Mouse (Mus musculus): ENCODE measurements at regions not wholly inside any gene's neighbourhood (a gene's known extent, or its start where the extent isn't known, plus 50 kb on each side); places are given as distances from the start of the nearest gene placed in this dataset.

DNA sequence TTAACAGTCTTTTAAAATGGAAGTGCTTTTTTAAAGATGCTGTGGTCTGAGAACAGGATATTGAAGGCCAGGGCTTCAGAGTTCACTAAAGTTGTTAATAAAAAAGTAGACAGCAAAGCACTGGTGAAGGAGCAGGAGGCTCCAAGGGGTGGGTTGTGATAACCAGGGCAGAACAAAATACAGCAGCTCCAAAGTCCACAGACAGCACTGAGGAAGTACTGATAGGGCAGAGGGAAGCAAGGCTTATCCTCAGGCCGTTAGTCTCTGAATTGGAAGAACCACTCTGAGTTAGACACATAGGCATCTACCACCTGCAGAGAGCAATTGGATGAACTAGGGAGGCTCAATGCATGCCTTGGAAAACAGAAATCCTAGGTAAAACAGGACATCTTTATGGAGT lies 62.1 kb downstream of the P2ry1 start:
- Histone ChIP-seq H3K36me3 (replicated peaks) (no peaks in the 10 kb centered on the region), H3K4me1 (peaks cover 3% of the 10 kb centered on the region; the same call in 1 of the 2 replicates), H3K4me3 (no peak overlapping the region), H3K27ac (no peak overlapping the region), H3K9me3 (no peaks in the 10 kb centered on the region), H3K27me3 (ENCODE audit: poor library complexity, severe bottlenecking) (no peaks in the 10 kb centered on the region)
- no peak for DNase-seq (ENCODE audit: extremely low spot score, low spot score)
- WGBS = 77% methylated on average over 1 of the region's 1 CpGs

- H3K4me1 ChIP-seq = peaks cover 3% of the 10 kb centered on the region; the same call in 1 of the 2 replicates
- WGBS = 55% methylated on average over 1 of the region's 1 CpGs
- no peaks in the 10 kb centered on the region for H3K27me3 ChIP-seq (ENCODE audit: poor library complexity, severe bottlenecking)
- no peaks in the 10 kb centered on the region for H3K9me3 ChIP-seq
- DNase-seq (ENCODE audit: extremely low spot score, low spot score) = no peak
- H3K27ac ChIP-seq = no peak overlapping the region
- H3K4me3 ChIP-seq = no peak overlapping the region
- H3K36me3 ChIP-seq (replicated peaks) = no peaks in the 10 kb centered on the region
These were observed 64.5 kb downstream of the P2ry1 start for GRCm38 (mm10) chr3:61067067-61067466.

DNA sequence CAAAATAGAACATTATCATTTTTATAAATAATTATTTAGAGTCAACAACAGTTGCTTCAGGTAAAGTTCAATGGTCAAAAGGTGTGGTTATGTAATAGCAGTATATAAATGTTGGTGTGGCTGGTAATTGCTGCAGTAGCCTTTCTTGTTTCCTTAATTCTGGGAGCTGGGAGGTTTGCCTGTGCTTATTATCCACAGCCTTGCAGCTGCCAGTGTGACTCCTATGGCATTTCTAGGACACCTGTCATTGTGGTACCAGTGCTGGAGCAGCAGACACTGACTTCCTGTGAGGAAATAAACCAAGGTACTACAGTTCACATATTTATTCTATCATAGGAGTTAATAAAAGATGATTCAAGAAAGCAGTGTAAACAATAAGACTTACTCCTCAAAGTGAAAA lies 65.6 kb downstream of the P2ry1 start:
- H3K4me3 ChIP-seq = no peak overlapping the region

GRCm38 (mm10) chr3:61071041-61071440 lies 68.4 kb downstream of the P2ry1 start:
- no peaks in the 10 kb centered on the region for H3K27me3 ChIP-seq (ENCODE audit: poor library complexity, severe bottlenecking)
- H3K9me3 ChIP-seq = no peaks in the 10 kb centered on the region
- no peak for DNase-seq (ENCODE audit: extremely low spot score, low spot score)
- WGBS = 82% methylated on average over 1 of the region's 1 CpGs
- H3K27ac ChIP-seq = no peak overlapping the region
- H3K4me1 ChIP-seq = peaks cover 3% of the 10 kb centered on the region; the same call in 1 of the 2 replicates
- H3K36me3 ChIP-seq (replicated peaks) = no peaks in the 10 kb centered on the region
- H3K4me3 ChIP-seq = no peak overlapping the region

More for the DNA sequence above, 65.6 kb downstream of the P2ry1 start:
- Histone ChIP-seq H3K27me3 (ENCODE audit: poor library complexity, severe bottlenecking) (no peaks in the 10 kb centered on the region), H3K27ac (no peak overlapping the region), H3K4me1 (peaks cover 3% of the 10 kb centered on the region; the same call in 1 of the 2 replicates), H3K9me3 (no peaks in the 10 kb centered on the region), H3K36me3 (replicated peaks) (no peaks in the 10 kb centered on the region)
- no peak for DNase-seq (ENCODE audit: extremely low spot score, low spot score)

DNA sequence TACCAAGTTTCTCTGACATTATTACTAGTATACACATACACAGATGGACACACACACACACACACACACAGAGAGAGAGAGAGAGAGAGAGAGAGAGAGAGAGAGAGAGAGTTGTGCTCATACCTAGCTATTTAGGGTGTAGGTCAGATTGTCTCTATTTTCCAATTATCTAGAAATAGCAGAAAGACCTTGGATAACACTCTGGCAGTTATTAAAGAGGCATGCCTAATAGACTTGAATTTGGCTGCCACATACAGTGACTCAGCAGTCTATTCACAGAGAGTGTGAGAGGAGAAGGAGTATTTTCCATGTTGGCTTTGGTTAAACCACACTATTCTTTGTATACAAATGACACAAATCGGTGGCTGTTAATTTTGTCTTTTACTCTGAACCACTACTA lies 69.7 kb downstream of the P2ry1 start:
- Histone ChIP-seq H3K4me3 (no peak overlapping the region), H3K9me3 (no peaks in the 10 kb centered on the region), H3K27me3 (ENCODE audit: poor library complexity, severe bottlenecking) (no peaks in the 10 kb centered on the region), H3K36me3 (replicated peaks) (no peaks in the 10 kb centered on the region), H3K27ac (no peak overlapping the region), H3K4me1 (no peaks in the 10 kb centered on the region)
- DNase-seq (ENCODE audit: extremely low spot score, low spot score) = no peak
- 97% methylated on average over 1 of the region's 1 CpGs for WGBS

DNA sequence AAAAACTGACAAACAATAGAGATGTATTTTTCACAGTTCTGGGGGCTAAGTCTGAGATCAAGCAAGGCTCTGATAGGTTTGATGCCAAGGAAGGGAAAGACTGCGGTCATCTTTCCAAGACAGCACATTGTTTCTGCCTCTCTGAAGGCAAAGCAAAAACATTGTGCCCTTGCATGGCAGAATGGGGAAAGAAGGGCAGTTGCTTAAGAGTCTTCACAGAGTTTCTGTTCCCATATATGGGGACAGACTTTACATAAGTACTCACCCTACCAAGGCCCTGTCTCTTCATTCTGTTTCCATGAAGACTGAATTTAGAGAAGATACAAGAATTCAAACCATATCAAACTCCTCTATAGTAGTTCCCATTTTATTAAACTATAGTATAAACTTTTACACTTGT lies 70.5 kb downstream of the P2ry1 start:
- Histone ChIP-seq H3K36me3 (replicated peaks) (no peaks in the 10 kb centered on the region), H3K27me3 (ENCODE audit: poor library complexity, severe bottlenecking) (no peaks in the 10 kb centered on the region), H3K4me1 (no peaks in the 10 kb centered on the region), H3K4me3 (no peak overlapping the region), H3K27ac (no peak overlapping the region), H3K9me3 (no peaks in the 10 kb centered on the region)
- DNase-seq (ENCODE audit: extremely low spot score, low spot score) = no peak
- 94% methylated on average over 1 of the region's 1 CpGs for WGBS

GRCm38 (mm10) chr3:61073806-61074205 lies 71.2 kb downstream of the P2ry1 start:
- H3K4me1 ChIP-seq = no peaks in the 10 kb centered on the region
- no peak overlapping the region for H3K27ac ChIP-seq
- no peak for DNase-seq (ENCODE audit: extremely low spot score, low spot score)
- H3K27me3 ChIP-seq (ENCODE audit: poor library complexity, severe bottlenecking) = no peaks in the 10 kb centered on the region
- 93% methylated on average over 4 of the region's 4 CpGs for WGBS
- H3K36me3 ChIP-seq (replicated peaks) = no peaks in the 10 kb centered on the region
- H3K9me3 ChIP-seq = no peaks in the 10 kb centered on the region
- H3K4me3 ChIP-seq = no peak overlapping the region

DNA sequence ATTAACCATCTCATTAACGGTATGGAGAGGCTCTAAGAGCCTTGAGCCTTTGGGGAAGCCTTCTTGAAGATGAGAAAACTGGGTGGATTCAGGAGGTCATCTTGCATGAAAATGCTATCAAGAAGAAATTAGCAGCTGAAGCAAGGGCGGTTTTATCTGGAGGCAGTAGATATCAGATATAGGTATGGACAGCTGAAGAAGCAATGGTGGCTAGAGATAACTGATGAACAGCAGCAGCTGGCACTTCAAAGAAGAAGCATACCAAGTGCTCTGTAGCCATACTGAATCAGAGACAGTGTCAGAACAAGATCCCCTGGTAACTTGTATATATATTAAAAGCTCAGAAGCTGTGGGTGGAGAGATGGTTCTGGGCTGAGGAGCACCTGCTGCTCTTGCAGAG lies 73.2 kb downstream of the P2ry1 start:
- no peaks in the 10 kb centered on the region for H3K27me3 ChIP-seq (ENCODE audit: poor library complexity, severe bottlenecking)
- H3K36me3 ChIP-seq (replicated peaks) = no peaks in the 10 kb centered on the region
- H3K4me3 ChIP-seq = no peak overlapping the region
- H3K4me1 ChIP-seq = no peaks in the 10 kb centered on the region
- H3K27ac ChIP-seq = no peak overlapping the region
- 65% methylated on average over 2 of the region's 2 CpGs for WGBS
- DNase-seq (ENCODE audit: extremely low spot score, low spot score) = no peak
- no peaks in the 10 kb centered on the region for H3K9me3 ChIP-seq

GRCm38 (mm10) chr3:61089931-61090330 lies 87.3 kb downstream of the P2ry1 start:
- Histone ChIP-seq H3K27ac (no peak overlapping the region), H3K4me3 (no peak overlapping the region), H3K36me3 (replicated peaks) (no peaks in the 10 kb centered on the region), H3K9me3 (no peaks in the 10 kb centered on the region), H3K27me3 (ENCODE audit: poor library complexity, severe bottlenecking) (no peaks in the 10 kb centered on the region), H3K4me1 (no peaks in the 10 kb centered on the region)
- WGBS = 94% methylated on average over 1 of the region's 1 CpGs
- DNase-seq (ENCODE audit: extremely low spot score, low spot score) = no peak

DNA sequence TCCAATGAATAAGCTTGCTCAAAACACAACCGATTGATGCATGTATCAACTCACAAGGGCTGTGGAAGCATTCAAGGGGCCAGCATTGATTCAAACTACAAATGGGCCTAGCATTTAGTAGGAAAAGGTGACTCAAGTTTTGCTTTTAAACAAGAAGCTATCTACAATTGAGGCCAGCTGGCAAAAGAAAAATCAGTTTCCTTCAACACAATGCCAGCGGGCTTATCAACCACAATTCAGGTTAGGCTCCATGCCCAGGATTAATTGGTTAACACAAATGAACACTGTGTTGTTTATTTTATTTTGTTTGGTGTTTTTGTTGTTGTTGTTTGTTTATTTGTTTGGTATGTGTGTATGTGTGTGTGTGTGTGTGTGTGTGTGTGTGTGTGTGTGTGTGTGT lies 89.4 kb downstream of the P2ry1 start:
- H3K9me3 ChIP-seq = no peaks in the 10 kb centered on the region
- no peaks in the 10 kb centered on the region for H3K27me3 ChIP-seq (ENCODE audit: poor library complexity, severe bottlenecking)
- 92% methylated on average over 2 of the region's 2 CpGs for WGBS
- no peaks in the 10 kb centered on the region for H3K4me1 ChIP-seq
- H3K36me3 ChIP-seq (replicated peaks) = no peaks in the 10 kb centered on the region
- H3K4me3 ChIP-seq = no peak overlapping the region
- no peak for DNase-seq (ENCODE audit: extremely low spot score, low spot score)
- H3K27ac ChIP-seq = no peak overlapping the region

DNA sequence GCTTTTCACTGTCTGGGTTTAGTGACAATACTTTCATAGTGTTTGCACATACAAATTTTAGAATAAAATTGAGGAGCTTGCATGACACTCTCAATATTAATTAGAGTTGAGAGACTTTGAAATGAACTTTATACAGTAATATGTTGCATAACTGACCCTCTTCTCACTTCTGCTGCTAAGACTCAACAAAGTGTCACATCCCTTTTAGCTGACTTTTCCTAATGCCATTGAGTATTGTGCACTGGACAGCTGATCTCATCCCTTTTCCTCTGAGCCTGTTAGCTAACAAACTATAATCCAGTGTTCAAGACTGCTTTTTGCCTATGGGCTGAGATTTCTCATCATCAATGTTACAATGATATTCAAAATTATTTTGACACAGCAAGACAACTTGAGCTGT lies 113.8 kb downstream of the P2ry1 start:
- Histone ChIP-seq H3K9me3 (no peaks in the 10 kb centered on the region), H3K27me3 (ENCODE audit: poor library complexity, severe bottlenecking) (no peaks in the 10 kb centered on the region), H3K4me3 (no peak overlapping the region), H3K36me3 (replicated peaks) (no peaks in the 10 kb centered on the region), H3K4me1 (no peaks in the 10 kb centered on the region), H3K27ac (no peak overlapping the region)
- no peak for DNase-seq (ENCODE audit: extremely low spot score, low spot score)

GRCm38 (mm10) chr3:61133096-61133495 lies 130.5 kb downstream of the P2ry1 start:
- H3K4me3 ChIP-seq = no peak overlapping the region
- H3K9me3 ChIP-seq = no peaks in the 10 kb centered on the region
- no peaks in the 10 kb centered on the region for H3K27me3 ChIP-seq (ENCODE audit: poor library complexity, severe bottlenecking)
- H3K4me1 ChIP-seq = no peaks in the 10 kb centered on the region
- 74% methylated on average over 1 of the region's 1 CpGs for WGBS
- H3K36me3 ChIP-seq (replicated peaks) = no peaks in the 10 kb centered on the region
- no peak overlapping the region for H3K27ac ChIP-seq
- no peak for DNase-seq (ENCODE audit: extremely low spot score, low spot score)

DNA sequence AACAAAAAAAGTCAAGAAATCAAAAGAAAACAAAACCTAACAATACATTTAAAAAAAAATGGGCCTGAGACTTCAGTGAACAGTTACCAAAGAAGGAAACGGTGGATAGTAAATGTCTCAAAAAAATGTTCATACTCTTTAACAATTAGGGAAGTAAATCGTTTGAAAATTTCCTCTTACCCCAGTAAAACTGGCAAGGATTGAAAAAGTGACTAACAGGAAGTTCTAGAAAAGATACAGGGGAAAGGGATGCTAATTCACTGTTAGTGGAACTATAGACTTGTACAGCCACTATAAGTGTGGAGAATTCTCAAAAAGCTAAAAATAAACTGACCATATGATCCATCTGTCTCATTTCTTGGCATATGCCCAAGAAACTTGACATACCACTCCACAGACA lies 151.5 kb downstream of the P2ry1 start:
- no peaks in the 10 kb centered on the region for H3K36me3 ChIP-seq (replicated peaks)
- no peak for DNase-seq (ENCODE audit: extremely low spot score, low spot score)
- H3K27me3 ChIP-seq (ENCODE audit: poor library complexity, severe bottlenecking) = no peaks in the 10 kb centered on the region
- WGBS = 88% methylated on average over 2 of the region's 2 CpGs
- no peaks in the 10 kb centered on the region for H3K4me1 ChIP-seq
- H3K4me3 ChIP-seq = no peak overlapping the region
- no peak overlapping the region for H3K27ac ChIP-seq
- no peaks in the 10 kb centered on the region for H3K9me3 ChIP-seq

DNA sequence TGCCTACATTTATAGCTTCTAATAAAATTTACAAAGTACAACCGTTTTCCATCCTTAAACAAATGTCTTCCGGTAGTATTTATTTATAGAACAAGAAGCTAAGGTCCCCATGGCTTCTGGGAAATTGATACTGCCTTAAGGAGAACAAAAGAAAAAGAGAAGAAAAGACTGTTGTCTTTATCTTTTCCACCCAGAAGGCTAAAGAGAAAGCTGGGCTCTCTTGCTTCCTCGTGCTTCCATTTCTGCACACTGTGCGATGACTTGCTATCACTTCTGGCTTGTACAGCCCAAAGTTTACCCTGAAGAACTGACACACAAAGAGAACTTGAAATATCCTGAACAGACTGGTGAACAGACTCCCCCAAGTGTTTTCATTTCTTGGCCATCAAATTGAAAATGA lies 157.2 kb downstream of the P2ry1 start:
- Histone ChIP-seq H3K27ac (no peak overlapping the region), H3K4me1 (no peaks in the 10 kb centered on the region), H3K36me3 (replicated peaks) (no peaks in the 10 kb centered on the region), H3K9me3 (no peaks in the 10 kb centered on the region), H3K27me3 (ENCODE audit: poor library complexity, severe bottlenecking) (no peaks in the 10 kb centered on the region), H3K4me3 (no peak overlapping the region)
- 83% methylated on average over 4 of the region's 4 CpGs for WGBS
- DNase-seq (ENCODE audit: extremely low spot score, low spot score) = no peak

Measured in forebrain, embryonic 10.5 days (tissue).